Mouse (Mus musculus) kidney, adult 2 months (tissue): Measurements from ENCODE around the gene Abcd1. TPM values are rescaled to one million over a fixed set of nuclear protein-coding genes. Genes with fewer than 3 reads are reported as not detected.

Experiments used
- DNase-seq: peaks from one replicate; pipeline ENCODE4 v3.0.0; 2021
- H3K27ac ChIP-seq: fragments of 200-500 bp; 2 replicates; pipeline ENCODE4 v1.5.1; 2012; ENCODE audit warnings: low read depth, low read length, control low read depth, inconsistent platforms; ENCODE audit not compliant: insufficient read depth
- H3K27me3 ChIP-seq: fragments of 200-500 bp; replicated peaks from 2 replicates; pipeline ENCODE4 v1.6.1; 2012; ENCODE audit warnings: mild to moderate bottlenecking, moderate library complexity, low read length, inconsistent platforms; ENCODE audit not compliant: control insufficient read depth, insufficient read depth
- H3K36me3 ChIP-seq: fragments of 200-500 bp; 2 replicates; pipeline ENCODE4 v1.6.1; 2012; ENCODE audit warnings: mild to moderate bottlenecking, moderate library complexity, low read length, inconsistent platforms; ENCODE audit not compliant: control insufficient read depth, insufficient read depth
- H3K4me1 ChIP-seq: fragments of 200-500 bp; 2 replicates; pipeline ENCODE4 v1.6.1; 2011; ENCODE audit warnings: low read length; ENCODE audit not compliant: control insufficient read depth, insufficient read depth
- H3K4me3 ChIP-seq: fragments of 200-500 bp; 2 replicates; pipeline ENCODE4 v1.5.1; 2011; ENCODE audit warnings: mild to moderate bottlenecking, low read depth, low read length, control low read depth; ENCODE audit not compliant: insufficient read depth
- CTCF ChIP-seq: fragments of 200-500 bp; conservative IDR thresholded peaks from 2 replicates; pipeline ENCODE4 v1.5.1; 2011; ENCODE audit warnings: low read depth, mild to moderate bottlenecking, control low read depth, low read length, moderate library complexity, mixed read lengths; ENCODE audit not compliant: insufficient read depth, insufficient read length
- POLR2A ChIP-seq: fragments of 200-500 bp; IDR thresholded peaks from one replicate; pipeline ENCODE4 v1.6.1; 2011; ENCODE audit warnings: low read depth, low read length, control low read depth
- WGBS: fragments of 180-500 bp; shearing (Covaris S2); methylation state at CpG from one replicate; pipeline ENCODE4 v1.1.7; 2018; 5-methylcytosine and 5-hydroxymethylcytosine counted together
- polyA plus RNA-seq: library from polyadenylated mRNA; depleted of rRNA; stranded (reverse); fragments of >200 nt; gene quantifications from 2 replicates; pipeline ENCODE4 v1.2.3, GENCODE M21; 2012

Gene Abcd1
- polyA plus RNA-seq, 1 experiment, result 20.0 TPM

- DNase-seq, result no peak
- Histone ChIP-seq H3K4me3 (no peak overlapping the region), H3K27me3 (no peaks in the 10 kb centered on the region), H3K27ac (no peak overlapping the region), H3K36me3 (no peaks in the 10 kb centered on the region), H3K4me1 (no peaks in the 10 kb centered on the region)
- TF ChIP-seq CTCF (no peak), POLR2A (no peak)
- 93% methylated on average over 1 of the region's 1 CpGs for WGBS
Observed at GRCm38 (mm10) chrX:73744774-73745481, 28.5 kb downstream of the Abcd1 start.

- no peak for DNase-seq
- no peaks in the 10 kb centered on the region for H3K4me1 ChIP-seq
- WGBS, result 95% methylated on average over 1 of the region's 1 CpGs
- no peak overlapping the region for H3K27ac ChIP-seq
- no peaks in the 10 kb centered on the region for H3K36me3 ChIP-seq
- no peaks in the 10 kb centered on the region for H3K27me3 ChIP-seq
- H3K4me3 ChIP-seq, result no peak overlapping the region
- TF ChIP-seq POLR2A, result no peak
- no peak for TF ChIP-seq CTCF
Observed at GRCm38 (mm10) chrX:73748977-73749376, 32.6 kb downstream of the Abcd1 start.

GRCm38 (mm10) chrX:73756334-73757140 lies 40.1 kb downstream of the Abcd1 start, which contains the start of gene Plxnb3:
Gene Plxnb3 (plus strand): TSS chrX:73757090.
- Histone ChIP-seq H3K27me3 (no peaks in the 10 kb centered on the region), H3K36me3 (no peaks in the 10 kb centered on the region), H3K4me3 (no peak within 1 kb of the TSS), H3K4me1 (no peaks in the 10 kb centered on the region), H3K27ac (no peak within 1 kb of the TSS)
- 95% methylated on average over 5 of the region's 5 CpGs for whole genome bisulfite sequencing
- TF ChIP-seq CTCF (no peak), POLR2A (no peak)
- DNase-seq, result no peak

GRCm38 (mm10) chrX:73758611-73759290 lies 42.4 kb downstream of the Abcd1 start:
- Histone ChIP-seq H3K4me1 (no peaks in the 10 kb centered on the region), H3K4me3 (no peak overlapping the region), H3K27me3 (no peaks in the 10 kb centered on the region), H3K27ac (no peak overlapping the region), H3K36me3 (no peaks in the 10 kb centered on the region)
- whole genome bisulfite sequencing, result 84% methylated on average over 13 of the region's 13 CpGs
- TF ChIP-seq CTCF (no peak), POLR2A (no peak)
- no peak for DNase-seq

- 39% methylated on average over 1 of the region's 1 CpGs for WGBS
- DNase-seq, result peak; percentile 82
Observed at GRCm38 (mm10) chrX:73765311-73765710, 48.9 kb downstream of the Abcd1 start.

GRCm38 (mm10) chrX:73767267-73767666 lies 50.9 kb downstream of the Abcd1 start:
- no peak overlapping the region for H3K27ac ChIP-seq
- 69% methylated on average over 9 of the region's 9 CpGs for WGBS
- H3K4me3 ChIP-seq, result no peak overlapping the region
- no peak for DNase-seq
- H3K36me3 ChIP-seq, result no peaks in the 10 kb centered on the region
- TF ChIP-seq CTCF (no peak; the same call in 1 of the 2 replicates), POLR2A (no peak)
- 0 out of 2 replicates have a peak, but pooled peaks cover 2% of the 10 kb centered on the region for H3K4me1 ChIP-seq
- no peaks in the 10 kb centered on the region for H3K27me3 ChIP-seq

More at GRCm38 (mm10) chrX:73765311-73765710, 48.9 kb downstream of the Abcd1 start:
- peak overlapping the region; percentile 51; the same call in 1 of the 2 replicates for H3K27ac ChIP-seq
- H3K36me3 ChIP-seq, result no peaks in the 10 kb centered on the region
- H3K4me1 ChIP-seq, result 0 out of 2 replicates have a peak, but pooled peaks cover 2% of the 10 kb centered on the region
- no peak overlapping the region for H3K4me3 ChIP-seq
- H3K27me3 ChIP-seq, result no peaks in the 10 kb centered on the region
- no peak for TF ChIP-seq CTCF
